Mouse (Mus musculus) neural tube, embryonic 13.5 days (tissue): Measurements from ENCODE around the gene Tmc4. TPM values are rescaled to one million over a fixed set of nuclear protein-coding genes. Genes with fewer than 3 reads are reported as not detected.

Experiments used
- ATAC-seq: fragments of 200-750 bp; cut with Nextera tagmentation; 2 replicates; pipeline ENCODE4 v1.8.0; 2017; ENCODE audit warnings: low read depth, mild to moderate bottlenecking, moderate TSS enrichment, moderate library complexity
- H3K27ac ChIP-seq: fragments of 300-500 bp; sonication (generic); replicated peaks from 2 replicates; pipeline ENCODE4 v1.5.1; 2015; ENCODE audit warnings: moderate library complexity, mild to moderate bottlenecking, inconsistent platforms
- H3K27me3 ChIP-seq: fragments of 300-500 bp; sonication (generic); 2 replicates; pipeline ENCODE4 v1.6.1; 2015; ENCODE audit warnings: mild to moderate bottlenecking, inconsistent platforms
- H3K36me3 ChIP-seq: fragments of 300-500 bp; sonication (generic); 2 replicates; pipeline ENCODE4 v1.6.1; 2015; ENCODE audit warnings: mild to moderate bottlenecking, inconsistent platforms
- H3K4me1 ChIP-seq: fragments of 300-500 bp; sonication (generic); replicated peaks from 2 replicates; pipeline ENCODE4 v1.6.1; 2015; ENCODE audit warnings: inconsistent platforms
- H3K4me2 ChIP-seq: fragments of 300-500 bp; sonication (generic); 2 replicates; pipeline ENCODE4 v1.6.1; 2015; ENCODE audit warnings: inconsistent platforms, mild to moderate bottlenecking, moderate library complexity
- H3K4me3 ChIP-seq: fragments of 300-500 bp; sonication (generic); 2 replicates; pipeline ENCODE4 v1.5.1; 2015; ENCODE audit warnings: mild to moderate bottlenecking, inconsistent platforms
- H3K9ac ChIP-seq: fragments of 300-500 bp; sonication (generic); 2 replicates; pipeline ENCODE4 v1.6.1; 2015; ENCODE audit warnings: moderate library complexity, mild to moderate bottlenecking, inconsistent platforms
- H3K9me3 ChIP-seq: fragments of 300-500 bp; sonication (generic); 2 replicates; pipeline ENCODE4 v1.6.1; 2016; ENCODE audit warnings: inconsistent platforms
- WGBS: fragments of 180-500 bp; shearing (Covaris S2); methylation state at CpG from one replicate; pipeline ENCODE4 v1.1.7; 2015; 5-methylcytosine and 5-hydroxymethylcytosine counted together
- microRNA-seq: library from miRNA; unstranded; fragments of <30 nt; microRNA quantifications from one replicate; pipeline ENCODE4, GENCODE M21; 2016
- polyA plus RNA-seq: library from polyadenylated mRNA; unstranded; fragments of >200 nt; fragmentation: Nextera tagmentation; extraction: Ambion mirVana; gene quantifications from 2 replicates; pipeline ENCODE4 v1.2.1, GENCODE M21; 2015

The Tmc4 gene
- polyA plus RNA-seq, 1 experiment from 2014 or later: 4.4 TPM

- Histone ChIP-seq H3K27ac (no peak overlapping the region), H3K9me3 (no peaks in the 10 kb centered on the region), H3K9ac (no peak overlapping the region), H3K4me1 (peaks cover 13% of the 10 kb centered on the region), H3K36me3 (peaks cover 24% of the 10 kb centered on the region), H3K27me3 (no peaks in the 10 kb centered on the region), H3K4me2 (peak overlapping the region; percentile 87; the same call in 1 of the 2 replicates), H3K4me3 (peak overlapping the region; percentile 64)
- ATAC-seq: peak; percentile 52
- WGBS: 37% methylated on average over 6 of the region's 6 CpGs
Observed at GRCm38 (mm10) chr7:3616389-3617241, 60.7 kb downstream of the Tmc4 start.

- Histone ChIP-seq H3K4me1 (peaks cover 13% of the 10 kb centered on the region), H3K9me3 (no peaks in the 10 kb centered on the region), H3K27me3 (no peaks in the 10 kb centered on the region), H3K9ac (no peak within 1 kb of the TSS), H3K27ac (no peak within 1 kb of the TSS), H3K4me3 (peak within 1 kb of the TSS; percentile 64), H3K4me2 (peak within 1 kb of the TSS; percentile 87; the same call in 1 of the 2 replicates), H3K36me3 (peaks cover 20% of the 10 kb centered on the region)
- ATAC-seq: no peak
- WGBS: 79% methylated on average over 4 of the region's 4 CpGs
Observed at GRCm38 (mm10) chr7:3616057-3616388, 61.3 kb downstream of the Tmc4 start, which contains the start of gene Oscar. Oscar (minus strand) TSS chr7:3616157.

Small RNA genes lying within 50 kb of the gene (microRNA-seq; reads per million reads assigned to microRNA genes)
- gene Mir3572: 1.9 reads per million, percentile 6 among the genes with 10 or more reads in this experiment

Other genes starting within 250 kb of the Tmc4 start
- gene Tarm1, start 174.9 kb downstream of the Tmc4 start, polyA plus RNA-seq: not detected in 2 replicates
- 0.54 and 0.80 TPM in 2 replicates for gene Oscar, start 61.4 kb downstream of the Tmc4 start, polyA plus RNA-seq
- 392 and 462 TPM in 2 replicates for gene Ndufa3, start 60.2 kb downstream of the Tmc4 start, polyA plus RNA-seq
- gene Tfpt, start 47.6 kb downstream of the Tmc4 start, polyA plus RNA-seq: 31.0 and 34.4 TPM in 2 replicates
- 98.6 and 100 TPM in 2 replicates for gene Prpf31, start 47.6 kb downstream of the Tmc4 start, polyA plus RNA-seq
- gene Cnot3, start 32.3 kb downstream of the Tmc4 start, polyA plus RNA-seq: 44.1 and 45.8 TPM in 2 replicates
- gene Leng1, start 11.7 kb downstream of the Tmc4 start, polyA plus RNA-seq: 18.0 and 18.7 TPM in 2 replicates
- 223 and 227 TPM in 2 replicates for gene Tsen34, start 15.3 kb upstream of the Tmc4 start, polyA plus RNA-seq
- 58.7 and 64.6 TPM in 2 replicates for gene Mboat7, start 16.0 kb upstream of the Tmc4 start, polyA plus RNA-seq
- 986 and 989 TPM in 2 replicates for gene Rps9, start 26.4 kb upstream of the Tmc4 start, polyA plus RNA-seq
- 0.14 and 0.23 TPM in 2 replicates for gene Pirb, start 42.8 kb upstream of the Tmc4 start, polyA plus RNA-seq
- not detected in 2 replicates for gene Gm15448, start 148.1 kb upstream of the Tmc4 start, polyA plus RNA-seq
- gene Pira2, start 167.5 kb upstream of the Tmc4 start, polyA plus RNA-seq: not detected in 2 replicates
- not detected in 2 replicates for gene Gm14548, start 220.6 kb upstream of the Tmc4 start, polyA plus RNA-seq
- not detected in 2 replicates for gene Lilra6, start 237.9 kb upstream of the Tmc4 start, polyA plus RNA-seq